Mouse (Mus musculus) ES-Bruce4 (cell line): Measurements from ENCODE around the gene Atl2.

Experiments
- CTCF ChIP-seq: IDR thresholded peaks from one replicate; pipeline ENCODE4 v1.8.1; 2011; ENCODE audit warnings: low read depth, low read length
- EP300 ChIP-seq: IDR thresholded peaks from 2 replicates; pipeline ENCODE4 v1.6.1; 2011; ENCODE audit warnings: low read depth, low read length; ENCODE audit not compliant: insufficient read depth
- POLR2A ChIP-seq: IDR thresholded peaks from one replicate; pipeline ENCODE4 v1.8.1; 2011; ENCODE audit warnings: low read length; ENCODE audit not compliant: insufficient read depth

DNA sequence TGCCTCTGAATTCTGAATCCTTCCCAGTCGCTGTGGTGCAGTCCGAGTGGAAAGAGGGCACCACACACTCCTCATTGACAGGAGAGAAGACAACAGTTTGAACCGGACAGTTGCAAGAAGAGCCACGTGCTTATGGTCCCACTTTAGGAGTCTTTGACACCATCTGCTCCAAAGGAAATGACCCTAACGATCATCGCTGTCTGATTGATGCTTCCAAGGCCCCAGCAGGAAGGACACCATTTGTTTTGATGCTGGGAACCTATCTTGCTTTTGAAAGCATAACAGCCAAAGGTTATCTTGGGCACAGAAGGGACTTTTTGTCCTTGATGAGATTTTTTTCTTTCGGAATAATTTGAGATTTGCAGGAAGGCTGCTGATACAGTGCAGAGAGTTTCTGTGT is 58.9 kb downstream of the Atl2 start:
- no peak for TF ChIP-seq CTCF
- TF ChIP-seq EP300: no peak
- TF ChIP-seq POLR2A: no peak
